Mouse (Mus musculus) frontal cortex, postnatal 10 days (tissue): Measurements from ENCODE around the gene Nsl1.
"Not testable (repeated sequence)": the region's sequence is repeated elsewhere in the genome, so short reads cannot be mapped to it uniquely, and the experiment has no call there.

Experiments
- DNase-seq, 2 experiments: peaks; one replicate each; pipeline ENCODE4 v3.0.0; 2022; ENCODE audit warnings: low spot score in 2 of 2, mixed read lengths in 1 of 2

Gene Nsl1

GRCm38 (mm10) chr1:191062781-191063485 is at the start of gene Nsl1, which contains the start of gene Tatdn3:
TSS of gene Nsl1 (plus strand) at chr1:191063012.
TSS of gene Tatdn3 (minus strand) at chr1:191062932.
- DNase-seq: peak; percentile 81 to 90

GRCm38 (mm10) chr1:191014271-191014670 is 48.5 kb upstream of the Nsl1 start:
- DNase-seq: no peak

GRCm38 (mm10) chr1:191019803-191020202 is 43.0 kb upstream of the Nsl1 start:
- no peak for DNase-seq

- no peak for DNase-seq
Measured at GRCm38 (mm10) chr1:191020217-191020924, 42.4 kb upstream of the Nsl1 start.

- DNase-seq: no peak
Measured at GRCm38 (mm10) chr1:191021016-191021415, 41.8 kb upstream of the Nsl1 start.

- DNase-seq: no peak
Measured at GRCm38 (mm10) chr1:191023140-191023539, 39.7 kb upstream of the Nsl1 start.

GRCm38 (mm10) chr1:191023806-191024205 is 39.0 kb upstream of the Nsl1 start:
- not testable (repeated sequence) for DNase-seq

GRCm38 (mm10) chr1:191025016-191026012 is 37.5 kb upstream of the Nsl1 start:
- peak in 1 of 2 experiments; percentile 9 for DNase-seq

GRCm38 (mm10) chr1:191026021-191026713 is 36.6 kb upstream of the Nsl1 start, which contains the start of gene Flvcr1:
TSS of gene Flvcr1 (minus strand) at chr1:191026158.
- peak; percentile 99 for DNase-seq

- DNase-seq: no peak
Measured at GRCm38 (mm10) chr1:191030182-191030581, 32.6 kb upstream of the Nsl1 start.

GRCm38 (mm10) chr1:191030922-191031425 is 31.8 kb upstream of the Nsl1 start:
- not testable (repeated sequence) for DNase-seq

- no peak for DNase-seq
Measured at GRCm38 (mm10) chr1:191035649-191036048, 27.2 kb upstream of the Nsl1 start.

GRCm38 (mm10) chr1:191036554-191037334 is 26.1 kb upstream of the Nsl1 start, which contains the start of gene Spata45:
TSS of gene Spata45 (plus strand) at chr1:191036639.
- DNase-seq: no peak

GRCm38 (mm10) chr1:191037999-191038398 is 24.8 kb upstream of the Nsl1 start:
- no peak for DNase-seq

GRCm38 (mm10) chr1:191041352-191041751 is 21.5 kb upstream of the Nsl1 start:
- no peak for DNase-seq

GRCm38 (mm10) chr1:191042106-191042505 is 20.7 kb upstream of the Nsl1 start:
- DNase-seq: no peak

- DNase-seq: no peak
Measured at GRCm38 (mm10) chr1:191042688-191043087, 20.1 kb upstream of the Nsl1 start.

- DNase-seq: no peak
Measured at GRCm38 (mm10) chr1:191045264-191045663, 17.5 kb upstream of the Nsl1 start.

GRCm38 (mm10) chr1:191046231-191046824 is 16.5 kb upstream of the Nsl1 start:
- DNase-seq: no peak

- no peak for DNase-seq
Measured at GRCm38 (mm10) chr1:191053555-191053954, 9.3 kb upstream of the Nsl1 start.
